ENCODE assay signal across 9 mouse cellular contexts in genomic region chr6:117105182-117105589, GRCm38 (mm10).
DNase-seq lines count a peak whose midpoint lies in the region; ATAC-seq lines count a peak whose summit lies in the region.
"Had no signal": no experiment of that assay in that cellular context is flagged by ENCODE, and none has a peak within 500 bp of the region (broad histone marks: within the 10 kb centered on the region; RNA-seq: fewer than 3 reads in every experiment).

No protein-coding gene starts in this region.

- H3K9me3 ChIP-seq in kidney, embryonic 14.5 days (ENCODE audit: control insufficient read depth, low read length): no peaks in the 10 kb centered on the region
- H3K9me3 ChIP-seq in embryonic facial prominence, embryonic 12.5 days: no peaks in the 10 kb centered on the region
- no peaks in the 10 kb centered on the region for H3K9me3 ChIP-seq in hindbrain, embryonic 15.5 days
- H3K9me3 ChIP-seq in midbrain, embryonic 16.5 days (replicated peaks; ENCODE audit: control insufficient read depth, low read length, poor library complexity, severe bottlenecking): no peaks in the 10 kb centered on the region

- no peaks in the 10 kb centered on the region for H3K36me3 ChIP-seq in kidney, embryonic 14.5 days (ENCODE audit: control insufficient read depth, insufficient read depth, low read length)
- no peaks in the 10 kb centered on the region for H3K36me3 ChIP-seq in embryonic facial prominence, embryonic 12.5 days
- H3K36me3 ChIP-seq in hindbrain, embryonic 15.5 days: no peaks in the 10 kb centered on the region
- no peaks in the 10 kb centered on the region for H3K36me3 ChIP-seq in midbrain, embryonic 16.5 days (ENCODE audit: control insufficient read depth, insufficient read depth, low read length)

- H3K9ac ChIP-seq in kidney, embryonic 14.5 days (ENCODE audit: low read depth, low read length): no peak overlapping the region
- no peak overlapping the region for H3K9ac ChIP-seq in embryonic facial prominence, embryonic 12.5 days
- H3K9ac ChIP-seq in hindbrain, embryonic 15.5 days: no peak overlapping the region
- no peak overlapping the region for H3K9ac ChIP-seq in midbrain, embryonic 16.5 days (ENCODE audit: low read depth, low read length)

- DNase-seq in kidney, adult 18-20 months: no peak
- no peak for DNase-seq in thymus, adult 18-20 months
- DNase-seq: cerebellum, adult 11 months had no signal

- H3K4me2 ChIP-seq in kidney, embryonic 14.5 days (replicated peaks; ENCODE audit: low read depth, low read length): no peak overlapping the region
- no peak overlapping the region for H3K4me2 ChIP-seq in embryonic facial prominence, embryonic 12.5 days (replicated peaks)
- no peak overlapping the region for H3K4me2 ChIP-seq in hindbrain, embryonic 15.5 days
- no peak overlapping the region for H3K4me2 ChIP-seq in midbrain, embryonic 16.5 days (ENCODE audit: low read length)

- WGBS in kidney, embryonic 14.5 days: 20% methylated on average over 6 of the region's 6 CpGs
- WGBS in embryonic facial prominence, embryonic 12.5 days: 23% methylated on average over 6 of the region's 6 CpGs
- 40% methylated on average over 6 of the region's 6 CpGs for WGBS in hindbrain, embryonic 15.5 days
- WGBS in midbrain, embryonic 16.5 days: 40% methylated on average over 6 of the region's 6 CpGs

- H3K4me3 ChIP-seq in kidney, embryonic 14.5 days (ENCODE audit: low read length): no peak overlapping the region
- no peak overlapping the region for H3K4me3 ChIP-seq in embryonic facial prominence, embryonic 12.5 days
- H3K4me3 ChIP-seq in hindbrain, embryonic 15.5 days: no peak overlapping the region
- H3K4me3 ChIP-seq in midbrain, embryonic 16.5 days (ENCODE audit: low read depth, low read length): no peak overlapping the region

- peaks cover 6% of the 10 kb centered on the region; the same call in 1 of the 2 replicates for H3K4me1 ChIP-seq in kidney, embryonic 14.5 days (ENCODE audit: control insufficient read depth, insufficient read depth, low read length)
- H3K4me1 ChIP-seq in embryonic facial prominence, embryonic 12.5 days: peaks cover 27% of the 10 kb centered on the region
- H3K4me1 ChIP-seq in hindbrain, embryonic 15.5 days (replicated peaks): peaks cover 7% of the 10 kb centered on the region; the same call in 1 of the 2 replicates
- no peaks in the 10 kb centered on the region for H3K4me1 ChIP-seq in midbrain, embryonic 16.5 days (ENCODE audit: control insufficient read depth, insufficient read depth, low read length)

- ATAC-seq in kidney, embryonic 14.5 days (ENCODE audit: low FRiP score, low TSS enrichment): peak; percentile 79
- peak; percentile 84; the same call in 1 of the 2 replicates for ATAC-seq in embryonic facial prominence, embryonic 12.5 days (ENCODE audit: insufficient number of reproducible peaks, insufficient read depth, low FRiP score, low TSS enrichment)
- peak; percentile 56; the same call in 1 of the 2 replicates for ATAC-seq in hindbrain, embryonic 15.5 days (ENCODE audit: low FRiP score, low read depth)
- 0 out of 2 replicates have a peak, but pooled peaks have one; percentile 36 for ATAC-seq in midbrain, embryonic 16.5 days
- ATAC-seq in erythroblast, adult 5-6 weeks (replicated peaks; ENCODE audit: low FRiP score, poor library complexity, severe bottlenecking): no peak
- no peak for ATAC-seq in megakaryocyte, adult 5-6 weeks (ENCODE audit: poor library complexity, severe bottlenecking)

- H3K27me3 ChIP-seq in kidney, embryonic 14.5 days (ENCODE audit: control insufficient read depth, insufficient read depth, low read length): no peaks in the 10 kb centered on the region
- no peaks in the 10 kb centered on the region for H3K27me3 ChIP-seq in embryonic facial prominence, embryonic 12.5 days
- no peaks in the 10 kb centered on the region for H3K27me3 ChIP-seq in hindbrain, embryonic 15.5 days
- no peaks in the 10 kb centered on the region for H3K27me3 ChIP-seq in midbrain, embryonic 16.5 days (ENCODE audit: control insufficient read depth, insufficient read depth, low read depth, low read length)

- H3K27ac ChIP-seq in kidney, embryonic 14.5 days (ENCODE audit: low read depth, low read length): no peak overlapping the region
- H3K27ac ChIP-seq in embryonic facial prominence, embryonic 12.5 days: peak overlapping the region; percentile 75
- 0 out of 2 replicates have a peak overlapping the region, but pooled peaks have one; percentile 14 for H3K27ac ChIP-seq in hindbrain, embryonic 15.5 days (replicated peaks)
- no peak overlapping the region for H3K27ac ChIP-seq in midbrain, embryonic 16.5 days (ENCODE audit: low read length)

Comparison
In these comparisons a context has a peak if more than half of its experiments do, and no peak if none do; other contexts are left out.
1. ATAC-seq: peak in kidney, embryonic 14.5 days (single experiment), embryonic facial prominence, embryonic 12.5 days (single experiment), hindbrain, embryonic 15.5 days (single experiment) and midbrain, embryonic 16.5 days (single experiment); none in erythroblast, adult 5-6 weeks (single experiment) and megakaryocyte, adult 5-6 weeks (single experiment).
2. H3K27ac ChIP-seq: peak in embryonic facial prominence, embryonic 12.5 days (single experiment) and hindbrain, embryonic 15.5 days (single experiment); none in kidney, embryonic 14.5 days (single experiment) and midbrain, embryonic 16.5 days (single experiment).